Mouse (Mus musculus) lung, embryonic 16.5 days (tissue): Measurements from ENCODE around the gene Spats2l. TPM values are rescaled to one million over a fixed set of nuclear protein-coding genes. Genes with fewer than 3 reads are reported as not detected.

Experiments
- ATAC-seq: fragments of 200-750 bp; cut with Nextera tagmentation; 2 replicates; pipeline ENCODE4 v1.8.0; 2017; ENCODE audit warnings: low read depth, mild to moderate bottlenecking, moderate library complexity
- H3K27ac ChIP-seq: fragments of 300-500 bp; sonication (generic); 2 replicates; pipeline ENCODE4 v1.5.1; 2014; ENCODE audit warnings: mild to moderate bottlenecking, control low read depth, low read length
- H3K27me3 ChIP-seq: fragments of 300-500 bp; sonication (generic); 2 replicates; pipeline ENCODE4 v1.6.1; 2014; ENCODE audit warnings: low read depth, low read length, mixed read lengths; ENCODE audit not compliant: control insufficient read depth, insufficient read depth
- H3K36me3 ChIP-seq: fragments of 300-500 bp; sonication (generic); 2 replicates; pipeline ENCODE4 v1.6.1; 2014; ENCODE audit warnings: low read length; ENCODE audit not compliant: control insufficient read depth, insufficient read depth
- H3K4me1 ChIP-seq: fragments of 300-500 bp; sonication (generic); replicated peaks from 2 replicates; pipeline ENCODE4 v1.6.1; 2014; ENCODE audit warnings: low read length, mixed read lengths; ENCODE audit not compliant: control insufficient read depth, insufficient read depth
- H3K4me2 ChIP-seq: fragments of 300-500 bp; sonication (generic); 2 replicates; pipeline ENCODE4 v1.6.1; 2014; ENCODE audit warnings: low read depth, low read length, control low read depth
- H3K4me3 ChIP-seq: fragments of 300-500 bp; sonication (generic); 2 replicates; pipeline ENCODE4 v1.5.1; 2014; ENCODE audit warnings: mild to moderate bottlenecking, low read length, control low read depth
- H3K9ac ChIP-seq: fragments of 300-500 bp; sonication (generic); 2 replicates; pipeline ENCODE4 v1.6.1; 2014; ENCODE audit warnings: low read length, control low read depth
- H3K9me3 ChIP-seq: fragments of 300-500 bp; sonication (generic); 2 replicates; pipeline ENCODE4 v1.6.1; 2016; ENCODE audit warnings: low read length; ENCODE audit not compliant: control insufficient read depth
- WGBS: fragments of 180-500 bp; shearing (Covaris S2); extraction: QIAGEN DNeasy Blood & Tissue Kit; methylation state at CpG from one replicate; pipeline ENCODE4 v1.1.7; 2014; 5-methylcytosine and 5-hydroxymethylcytosine counted together
- polyA plus RNA-seq: library from polyadenylated mRNA; unstranded; fragments of >200 nt; fragmentation: Nextera tagmentation; extraction: Ambion mirVana; gene quantifications from 2 replicates; pipeline ENCODE4 v1.2.1, GENCODE M21; 2015

The Spats2l gene
- 69.1 and 76.9 TPM in 2 replicates for polyA plus RNA-seq

- peaks cover 6% of the 10 kb centered on the region; the same call in 1 of the 2 replicates for H3K4me1 ChIP-seq
- ATAC-seq = peak; percentile 68
- no peaks in the 10 kb centered on the region for H3K36me3 ChIP-seq
- H3K27ac ChIP-seq = peak within 1 kb of the TSS; percentile 94
- under 1% methylated on average over 22 of the region's 22 CpGs for WGBS
- H3K9me3 ChIP-seq = no peaks in the 10 kb centered on the region
- H3K9ac ChIP-seq = peak within 1 kb of the TSS; percentile 95
- no peaks in the 10 kb centered on the region for H3K27me3 ChIP-seq
- H3K4me2 ChIP-seq = peak within 1 kb of the TSS; percentile 80
- H3K4me3 ChIP-seq = peak within 1 kb of the TSS; percentile 89
Observed at GRCm38 (mm10) chr1:57774001-57774667, at the start of gene Spats2l. Gene Spats2l, plus strand, starts transcription at chr1:57774162.

GRCm38 (mm10) chr1:57725268-57725667 lies 48.7 kb upstream of the Spats2l start:
- 84% methylated on average over 5 of the region's 5 CpGs for WGBS
- ATAC-seq = no peak
- no peak overlapping the region for H3K4me3 ChIP-seq
- H3K36me3 ChIP-seq = no peaks in the 10 kb centered on the region
- H3K27me3 ChIP-seq = no peaks in the 10 kb centered on the region
- no peaks in the 10 kb centered on the region for H3K4me1 ChIP-seq
- H3K9ac ChIP-seq = no peak overlapping the region
- H3K4me2 ChIP-seq = no peak overlapping the region
- no peak overlapping the region for H3K27ac ChIP-seq
- H3K9me3 ChIP-seq = no peaks in the 10 kb centered on the region

- 50% methylated on average over 4 of the region's 4 CpGs for WGBS
- no peak overlapping the region for H3K27ac ChIP-seq
- no peaks in the 10 kb centered on the region for H3K9me3 ChIP-seq
- H3K36me3 ChIP-seq = no peaks in the 10 kb centered on the region
- no peak overlapping the region for H3K4me2 ChIP-seq
- no peaks in the 10 kb centered on the region for H3K27me3 ChIP-seq
- no peak overlapping the region for H3K4me3 ChIP-seq
- H3K4me1 ChIP-seq = no peaks in the 10 kb centered on the region
- no peak overlapping the region for H3K9ac ChIP-seq
- ATAC-seq = no peak
Observed at GRCm38 (mm10) chr1:57735877-57736276, 38.1 kb upstream of the Spats2l start.

GRCm38 (mm10) chr1:57741740-57742139 lies 32.2 kb upstream of the Spats2l start:
- peak; percentile 86 for ATAC-seq
- Histone ChIP-seq H3K27me3 (no peaks in the 10 kb centered on the region), H3K9ac (no peak overlapping the region), H3K27ac (no peak overlapping the region), H3K4me1 (peaks cover 6% of the 10 kb centered on the region), H3K9me3 (no peaks in the 10 kb centered on the region), H3K36me3 (no peaks in the 10 kb centered on the region), H3K4me2 (no peak overlapping the region), H3K4me3 (no peak overlapping the region)
- 52% methylated on average over 8 of the region's 8 CpGs for WGBS

GRCm38 (mm10) chr1:57742266-57742665 lies 31.7 kb upstream of the Spats2l start:
- Histone ChIP-seq H3K36me3 (no peaks in the 10 kb centered on the region), H3K27ac (no peak overlapping the region), H3K9me3 (no peaks in the 10 kb centered on the region), H3K27me3 (no peaks in the 10 kb centered on the region), H3K4me2 (no peak overlapping the region), H3K9ac (no peak overlapping the region), H3K4me3 (no peak overlapping the region), H3K4me1 (peaks cover 6% of the 10 kb centered on the region)
- 76% methylated on average over 2 of the region's 2 CpGs for WGBS
- ATAC-seq = no peak

- H3K4me2 ChIP-seq = no peak overlapping the region
- H3K4me1 ChIP-seq = no peaks in the 10 kb centered on the region
- no peak overlapping the region for H3K9ac ChIP-seq
- H3K9me3 ChIP-seq = no peaks in the 10 kb centered on the region
- H3K4me3 ChIP-seq = no peak overlapping the region
- no peak overlapping the region for H3K27ac ChIP-seq
- no peaks in the 10 kb centered on the region for H3K27me3 ChIP-seq
- no peak for ATAC-seq
- 33% methylated on average over 3 of the region's 3 CpGs for WGBS
- H3K36me3 ChIP-seq = no peaks in the 10 kb centered on the region
Observed at GRCm38 (mm10) chr1:57751781-57752180, 22.2 kb upstream of the Spats2l start.

- Histone ChIP-seq H3K4me3 (no peak overlapping the region), H3K9ac (no peak overlapping the region), H3K36me3 (no peaks in the 10 kb centered on the region), H3K27me3 (no peaks in the 10 kb centered on the region), H3K9me3 (no peaks in the 10 kb centered on the region), H3K4me1 (no peaks in the 10 kb centered on the region), H3K27ac (no peak overlapping the region), H3K4me2 (no peak overlapping the region)
- no peak for ATAC-seq
- 86% methylated on average over 7 of the region's 7 CpGs for WGBS
Observed at GRCm38 (mm10) chr1:57766396-57766795, 7.6 kb upstream of the Spats2l start.

GRCm38 (mm10) chr1:57773326-57773725 lies 636 bp upstream of the Spats2l start:
- Histone ChIP-seq H3K4me2 (no peak overlapping the region), H3K9me3 (no peaks in the 10 kb centered on the region), H3K9ac (no peak overlapping the region), H3K4me1 (peaks cover 6% of the 10 kb centered on the region; the same call in 1 of the 2 replicates), H3K27me3 (no peaks in the 10 kb centered on the region), H3K36me3 (no peaks in the 10 kb centered on the region), H3K27ac (no peak overlapping the region), H3K4me3 (no peak overlapping the region)
- no peak for ATAC-seq
- WGBS = 68% methylated on average over 5 of the region's 5 CpGs

GRCm38 (mm10) chr1:57774668-57775495 lies 920 bp downstream of the Spats2l start:
- Histone ChIP-seq H3K27me3 (no peaks in the 10 kb centered on the region), H3K9ac (peak overlapping the region; percentile 95), H3K4me3 (peak overlapping the region; percentile 89), H3K4me2 (peak overlapping the region; percentile 80), H3K4me1 (peaks cover 6% of the 10 kb centered on the region; the same call in 1 of the 2 replicates), H3K27ac (peak overlapping the region; percentile 94), H3K9me3 (no peaks in the 10 kb centered on the region), H3K36me3 (no peaks in the 10 kb centered on the region)
- peak; percentile 89 for ATAC-seq
- under 1% methylated on average over 89 of the region's 113 CpGs for WGBS
